Comparison of ENCODE assay signal across 7 mouse cellular contexts in genomic region chr12:51865061-51865789, GRCm38 (mm10). TPM values are rescaled to one million over a fixed set of nuclear protein-coding genes. Genes with fewer than 3 reads are reported as not detected.
DNase-seq lines count a peak whose midpoint lies in the region; ATAC-seq and TF ChIP-seq lines count a peak whose summit lies in the region.

No protein-coding gene starts in this region.

- H3K4me2 ChIP-seq in liver, embryonic 14.5 days (ENCODE audit: low read depth) = no peak overlapping the region; the same call in 1 of the 2 replicates
- H3K4me2 ChIP-seq in stomach, embryonic 16.5 days (ENCODE audit: low read depth, low read length) = no peak overlapping the region

- no peaks in the 10 kb centered on the region for H3K9me3 ChIP-seq in liver, embryonic 14.5 days (ENCODE audit: control insufficient read depth, low read length)
- no peaks in the 10 kb centered on the region for H3K9me3 ChIP-seq in stomach, embryonic 16.5 days (replicated peaks; ENCODE audit: control insufficient read depth, low read length)

- TF ChIP-seq CTCF in thymus, adult 2 months (IDR thresholded peaks at IDR 0.05; ENCODE audit: borderline replicate concordance, control insufficient read depth, extremely low read depth, insufficient read depth, low read length, poor library complexity) = no peak
- TF ChIP-seq CTCF in liver, embryonic 14.5 days (IDR thresholded peaks at IDR 0.05; ENCODE audit: low read depth) = no peak

- no peaks in the 10 kb centered on the region for H3K27me3 ChIP-seq in thymus, adult 2 months (ENCODE audit: control insufficient read depth, insufficient read depth, low read length)
- H3K27me3 ChIP-seq in liver, embryonic 14.5 days (ENCODE audit: control insufficient read depth, insufficient read depth, low read length) = no peaks in the 10 kb centered on the region
- H3K27me3 ChIP-seq in stomach, embryonic 16.5 days (ENCODE audit: control insufficient read depth, insufficient read depth, low read length) = no peaks in the 10 kb centered on the region

- ATAC-seq in liver, embryonic 14.5 days (ENCODE audit: insufficient read depth) = peak; percentile 20; the same call in 1 of the 2 replicates
- ATAC-seq in stomach, embryonic 16.5 days (ENCODE audit: insufficient read depth, low FRiP score) = 0 out of 2 replicates have a peak, but pooled peaks have one; percentile 10

- WGBS in thymus, adult 2 months = 61% methylated on average over 9 of the region's 9 CpGs
- WGBS in liver, embryonic 14.5 days (ENCODE audit: insufficient replicate concordance) = 54% methylated on average over 9 of the region's 9 CpGs
- WGBS in stomach, embryonic 16.5 days = 48% methylated on average over 9 of the region's 9 CpGs

- peak overlapping the region; percentile 66 for H3K27ac ChIP-seq in thymus, adult 2 months (ENCODE audit: control insufficient read depth, insufficient read depth, low read length)
- no peak overlapping the region; the same call in 1 of the 2 replicates for H3K27ac ChIP-seq in liver, embryonic 14.5 days
- peak overlapping the region; percentile 88 for H3K27ac ChIP-seq in stomach, embryonic 16.5 days (ENCODE audit: low read length)

- H3K36me3 ChIP-seq in thymus, adult 2 months (ENCODE audit: control insufficient read depth, insufficient read depth, low read length) = no peaks in the 10 kb centered on the region
- no peaks in the 10 kb centered on the region for H3K36me3 ChIP-seq in liver, embryonic 14.5 days (replicated peaks; ENCODE audit: control insufficient read depth, insufficient read depth, low read depth)
- H3K36me3 ChIP-seq in stomach, embryonic 16.5 days (ENCODE audit: control insufficient read depth, insufficient read depth, low read length) = no peaks in the 10 kb centered on the region

- TF ChIP-seq POLR2A in thymus, adult 2 months (IDR thresholded peaks at IDR 0.05; ENCODE audit: control insufficient read depth, extremely low read depth, insufficient read depth, low read length, poor library complexity) = no peak

- H3K4me1 ChIP-seq in thymus, adult 2 months (replicated peaks; ENCODE audit: control insufficient read depth, insufficient read depth, low read length) = peaks cover 42% of the 10 kb centered on the region
- H3K4me1 ChIP-seq in liver, embryonic 14.5 days (replicated peaks; ENCODE audit: control insufficient read depth in 2 of 2, insufficient read depth in 2 of 2, low read length in 1 of 2) = peaks cover 12 to 21% of the 10 kb centered on the region in 2 experiments
- H3K4me1 ChIP-seq in stomach, embryonic 16.5 days (ENCODE audit: control insufficient read depth, insufficient read depth, low read length) = peaks cover 14% of the 10 kb centered on the region

- H3K9ac ChIP-seq in liver, embryonic 14.5 days (replicated peaks) = no peak overlapping the region
- H3K9ac ChIP-seq in stomach, embryonic 16.5 days (ENCODE audit: low read length) = peak overlapping the region; percentile 28

- no peak overlapping the region for H3K4me3 ChIP-seq in thymus, adult 2 months (ENCODE audit: control insufficient read depth, insufficient read depth, low read length)
- H3K4me3 ChIP-seq in liver, embryonic 14.5 days (ENCODE audit: insufficient read depth in 1 of 2, low read depth in 2 of 2, low read length in 2 of 2) = no peak overlapping the region
- no peak overlapping the region for H3K4me3 ChIP-seq in stomach, embryonic 16.5 days (replicated peaks; ENCODE audit: low read length)

- DNase-seq in thymus, adult 2 months = no peak
- no peak for DNase-seq in thymus, postnatal 36 days
- DNase-seq in fibroblast of lung, adult 2 months (ENCODE audit: low read depth) = peak; percentile 53
- no peak for DNase-seq in liver, embryonic 14.5 days (ENCODE audit: low read depth in 3 of 3, low spot score in 3 of 3)
- DNase-seq in embryo, embryonic 9.5 days (ENCODE audit: extremely low spot score) = no peak
- DNase-seq in urinary bladder, postnatal 14 days (ENCODE audit: low spot score) = no peak

- TF ChIP-seq EP300 in liver, embryonic 14.5 days (IDR thresholded peaks at IDR 0.05; ENCODE audit: low read depth) = no peak

RNA-seq across cellular contexts. Expression of gene Hectd1, which starts 35.9 kb away (rescaled TPM):
- 27.7 and 29.6 TPM in 2 replicates for polyA plus RNA-seq in thymus, adult 2 months (2012; rRNA removed)
- 17.9 and 22.3 TPM in 2 replicates for polyA plus RNA-seq in liver, embryonic 14.5 days (2012; rRNA removed)
- polyA plus RNA-seq in liver, embryonic 14.5 days (2014; fragmentation: Nextera tagmentation; extraction: Ambion mirVana) = 22.1 and 25.2 TPM in 2 replicates
- polyA plus RNA-seq in stomach, embryonic 16.5 days (2015; fragmentation: Nextera tagmentation; extraction: Ambion mirVana) = 36.7 and 37.4 TPM in 2 replicates
